Mouse (Mus musculus) neural tube, embryonic 13.5 days (tissue): ENCODE results near the gene Man2b1. TPM values are rescaled to one million over a fixed set of nuclear protein-coding genes. Genes with fewer than 3 reads are reported as not detected.
"Not testable (repeated sequence)": the region's sequence is repeated elsewhere in the genome, so short reads cannot be mapped to it uniquely, and the experiment has no call there.

Source experiments
- ATAC-seq: fragments of 200-750 bp; cut with Nextera tagmentation; 2 replicates; pipeline ENCODE4 v1.8.0; 2017; ENCODE audit warnings: low read depth, mild to moderate bottlenecking, moderate TSS enrichment, moderate library complexity
- H3K27ac ChIP-seq: fragments of 300-500 bp; sonication (generic); replicated peaks from 2 replicates; pipeline ENCODE4 v1.5.1; 2015; ENCODE audit warnings: moderate library complexity, mild to moderate bottlenecking, inconsistent platforms
- H3K27me3 ChIP-seq: fragments of 300-500 bp; sonication (generic); 2 replicates; pipeline ENCODE4 v1.6.1; 2015; ENCODE audit warnings: mild to moderate bottlenecking, inconsistent platforms
- H3K36me3 ChIP-seq: fragments of 300-500 bp; sonication (generic); 2 replicates; pipeline ENCODE4 v1.6.1; 2015; ENCODE audit warnings: mild to moderate bottlenecking, inconsistent platforms
- H3K4me1 ChIP-seq: fragments of 300-500 bp; sonication (generic); replicated peaks from 2 replicates; pipeline ENCODE4 v1.6.1; 2015; ENCODE audit warnings: inconsistent platforms
- H3K4me2 ChIP-seq: fragments of 300-500 bp; sonication (generic); 2 replicates; pipeline ENCODE4 v1.6.1; 2015; ENCODE audit warnings: inconsistent platforms, mild to moderate bottlenecking, moderate library complexity
- H3K4me3 ChIP-seq: fragments of 300-500 bp; sonication (generic); 2 replicates; pipeline ENCODE4 v1.5.1; 2015; ENCODE audit warnings: mild to moderate bottlenecking, inconsistent platforms
- H3K9ac ChIP-seq: fragments of 300-500 bp; sonication (generic); 2 replicates; pipeline ENCODE4 v1.6.1; 2015; ENCODE audit warnings: moderate library complexity, mild to moderate bottlenecking, inconsistent platforms
- H3K9me3 ChIP-seq: fragments of 300-500 bp; sonication (generic); 2 replicates; pipeline ENCODE4 v1.6.1; 2016; ENCODE audit warnings: inconsistent platforms
- WGBS: fragments of 180-500 bp; shearing (Covaris S2); methylation state at CpG from one replicate; pipeline ENCODE4 v1.1.7; 2015; 5-methylcytosine and 5-hydroxymethylcytosine counted together
- polyA plus RNA-seq: library from polyadenylated mRNA; unstranded; fragments of >200 nt; fragmentation: Nextera tagmentation; extraction: Ambion mirVana; gene quantifications from 2 replicates; pipeline ENCODE4 v1.2.1, GENCODE M21; 2015

Gene Man2b1
- polyA plus RNA-seq, 1 experiment from 2014 or later = 18.7 TPM

GRCm38 (mm10) chr8:85076001-85076400 lies 7.1 kb upstream of the Man2b1 start:
- Histone ChIP-seq H3K36me3 (peaks cover 51% of the 10 kb centered on the region), H3K9ac (no peak overlapping the region), H3K9me3 (no peaks in the 10 kb centered on the region), H3K4me2 (no peak overlapping the region), H3K4me3 (no peak overlapping the region), H3K27me3 (no peaks in the 10 kb centered on the region), H3K4me1 (peaks cover 35% of the 10 kb centered on the region), H3K27ac (no peak overlapping the region)
- 81% methylated on average over 9 of the region's 9 CpGs for WGBS
- ATAC-seq = no peak

GRCm38 (mm10) chr8:85076993-85077392 lies 6.1 kb upstream of the Man2b1 start:
- Histone ChIP-seq H3K27ac (no peak overlapping the region), H3K4me3 (no peak overlapping the region), H3K4me2 (no peak overlapping the region), H3K27me3 (no peaks in the 10 kb centered on the region), H3K9ac (peak overlapping the region; percentile 17; the same call in 1 of the 2 replicates), H3K4me1 (peaks cover 41% of the 10 kb centered on the region), H3K36me3 (peaks cover 51% of the 10 kb centered on the region), H3K9me3 (no peaks in the 10 kb centered on the region)
- WGBS = 0% methylated on average over 2 of the region's 2 CpGs
- ATAC-seq = no peak

DNA sequence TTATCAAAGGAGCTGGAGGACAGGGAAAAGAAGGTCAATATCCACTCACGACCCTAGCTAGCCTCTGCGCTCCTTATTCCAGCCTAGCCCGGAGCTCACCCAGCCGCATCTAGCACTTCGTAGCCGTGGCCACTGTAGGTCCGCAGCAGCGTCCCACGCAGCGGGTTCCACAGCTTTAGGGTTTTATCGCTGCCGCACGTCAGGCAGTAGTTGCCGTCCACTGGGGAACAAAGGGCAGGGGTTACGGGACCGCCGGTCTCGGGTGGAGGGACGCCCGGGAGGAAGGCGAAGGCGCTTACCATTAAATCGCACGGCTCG lies 2.9 kb upstream of the Man2b1 start:
- H3K27ac ChIP-seq = peak overlapping the region; percentile 54
- peaks cover 35% of the 10 kb centered on the region for H3K36me3 ChIP-seq
- H3K9ac ChIP-seq = peak overlapping the region; percentile 93
- peaks cover 47% of the 10 kb centered on the region for H3K4me1 ChIP-seq
- H3K4me3 ChIP-seq = peak overlapping the region; percentile 92
- H3K27me3 ChIP-seq = no peaks in the 10 kb centered on the region
- peak overlapping the region; percentile 94 for H3K4me2 ChIP-seq
- no peak for ATAC-seq
- 1% methylated on average over 25 of the region's 25 CpGs for WGBS
- no peaks in the 10 kb centered on the region for H3K9me3 ChIP-seq

DNA sequence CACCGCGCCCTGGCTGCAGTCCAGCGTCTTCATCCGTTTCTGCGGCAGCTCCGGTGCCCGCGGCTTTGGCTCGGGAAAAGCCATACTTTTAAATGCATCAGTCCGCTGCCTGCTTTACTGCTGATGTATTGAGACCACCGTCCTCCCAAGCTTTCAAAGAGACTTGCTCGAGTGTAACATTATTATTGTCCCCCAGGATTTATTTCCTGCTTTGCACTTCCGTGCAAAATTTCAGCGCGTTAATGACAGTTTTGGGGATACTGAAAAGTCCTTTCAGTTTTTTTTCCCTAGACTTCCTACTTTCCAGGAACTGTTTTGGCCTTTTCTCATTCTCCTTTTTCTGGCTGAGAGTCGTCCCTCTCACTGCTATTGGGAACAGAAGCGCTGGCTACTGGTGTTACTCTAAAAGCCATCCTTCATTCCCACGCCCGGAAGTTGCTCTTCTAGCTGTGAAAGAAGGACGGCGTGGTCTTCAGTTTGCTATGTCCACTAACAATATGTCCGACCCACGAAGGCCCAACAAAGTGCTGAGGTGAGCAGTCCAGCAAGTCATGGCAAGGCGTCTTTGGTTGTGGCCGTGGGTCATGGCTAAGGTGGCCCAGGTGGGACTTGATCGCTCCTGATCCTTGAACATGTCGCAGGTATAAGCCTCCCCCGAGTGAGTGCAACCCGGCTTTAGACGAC lies 2.4 kb upstream of the Man2b1 start, which contains the start of gene Wdr83os:
TSS of gene Wdr83os (plus strand) at position 209 of the 684 bp plus-strand sequence.
- no peaks in the 10 kb centered on the region for H3K27me3 ChIP-seq
- H3K9me3 ChIP-seq = no peaks in the 10 kb centered on the region
- H3K27ac ChIP-seq = peak within 1 kb of the TSS; percentile 54
- H3K4me2 ChIP-seq = peak within 1 kb of the TSS; percentile 94
- H3K36me3 ChIP-seq = peaks cover 35% of the 10 kb centered on the region
- H3K4me1 ChIP-seq = peaks cover 47% of the 10 kb centered on the region
- under 1% methylated on average over 30 of the region's 30 CpGs for WGBS
- H3K4me3 ChIP-seq = peak within 1 kb of the TSS; percentile 92
- H3K9ac ChIP-seq = peak within 1 kb of the TSS; percentile 93
- peak; percentile 25; the same call in 1 of the 2 replicates for ATAC-seq

DNA sequence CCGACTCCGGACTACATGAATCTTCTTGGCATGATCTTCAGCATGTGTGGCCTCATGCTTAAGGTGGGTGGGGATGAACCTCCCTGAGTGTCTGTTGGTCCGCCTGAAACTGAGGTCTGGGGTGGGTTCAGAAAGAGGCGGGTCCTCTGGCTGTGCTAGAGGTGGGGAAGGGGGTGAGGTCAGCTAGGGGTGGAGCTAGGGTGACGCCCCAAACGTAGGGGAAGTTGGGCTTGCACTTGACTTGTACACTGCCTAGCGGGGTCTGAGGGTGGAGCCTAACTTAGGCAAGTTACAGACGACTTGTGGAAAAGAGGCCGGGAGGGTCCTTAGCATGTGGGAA lies 1.9 kb upstream of the Man2b1 start, which contains the start of gene Wdr83:
TSS of gene Wdr83 (minus strand) at position 91 of the 340 bp plus-strand sequence.
- peaks cover 47% of the 10 kb centered on the region for H3K4me1 ChIP-seq
- H3K9ac ChIP-seq = peak within 1 kb of the TSS; percentile 93
- peak within 1 kb of the TSS; percentile 54 for H3K27ac ChIP-seq
- ATAC-seq = peak; percentile 24
- no peaks in the 10 kb centered on the region for H3K9me3 ChIP-seq
- H3K4me3 ChIP-seq = peak within 1 kb of the TSS; percentile 92
- 2% methylated on average over 9 of the region's 9 CpGs for WGBS
- H3K36me3 ChIP-seq = peaks cover 30% of the 10 kb centered on the region
- H3K27me3 ChIP-seq = no peaks in the 10 kb centered on the region
- peak within 1 kb of the TSS; percentile 94 for H3K4me2 ChIP-seq

DNA sequence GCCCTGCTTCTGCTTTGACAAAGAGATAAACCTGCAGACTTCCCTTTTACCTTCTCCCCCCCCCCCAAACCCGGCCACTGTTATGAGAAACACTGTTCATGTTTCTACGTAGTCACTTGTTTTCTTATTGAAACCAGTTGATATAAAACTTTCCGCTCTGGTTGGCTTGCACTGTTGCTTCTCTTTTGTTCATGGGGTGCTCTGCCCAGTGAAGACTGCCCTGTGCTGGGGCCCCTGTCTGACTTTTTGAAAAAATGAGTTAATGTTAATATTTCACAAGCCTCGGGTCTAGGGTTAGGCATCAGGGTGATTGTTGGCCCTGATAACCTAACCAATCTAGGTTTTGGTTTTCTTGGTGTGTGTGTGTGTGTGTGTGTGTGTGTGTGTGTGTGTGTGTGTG lies 901 bp upstream of the Man2b1 start:
- 92% methylated on average over 4 of the region's 4 CpGs for WGBS
- H3K4me2 ChIP-seq, H3K27me3 ChIP-seq, H3K9me3 ChIP-seq, ATAC-seq, H3K27ac ChIP-seq, H3K4me3 ChIP-seq, H3K9ac ChIP-seq: not testable (repeated sequence)
- peaks cover 47% of the 10 kb centered on the region for H3K4me1 ChIP-seq
- peaks cover 30% of the 10 kb centered on the region for H3K36me3 ChIP-seq

GRCm38 (mm10) chr8:85084633-85085032 lies 1.6 kb downstream of the Man2b1 start:
- H3K4me2 ChIP-seq = 0 out of 2 replicates have a peak overlapping the region, but pooled peaks have one; percentile 5
- WGBS = 90% methylated on average over 8 of the region's 8 CpGs

GRCm38 (mm10) chr8:85086238-85086637 lies 3.2 kb downstream of the Man2b1 start:
- Histone ChIP-seq H3K9me3 (no peaks in the 10 kb centered on the region), H3K4me3 (no peak overlapping the region), H3K27ac (no peak overlapping the region), H3K4me1 (peaks cover 30% of the 10 kb centered on the region), H3K4me2 (no peak overlapping the region), H3K9ac (no peak overlapping the region), H3K36me3 (peaks cover 36% of the 10 kb centered on the region), H3K27me3 (no peaks in the 10 kb centered on the region)
- no peak for ATAC-seq
- 81% methylated on average over 3 of the region's 3 CpGs for WGBS

More at GRCm38 (mm10) chr8:85084633-85085032, 1.6 kb downstream of the Man2b1 start:
- Histone ChIP-seq H3K4me1 (peaks cover 38% of the 10 kb centered on the region), H3K27me3 (no peaks in the 10 kb centered on the region), H3K9me3 (no peaks in the 10 kb centered on the region), H3K27ac (no peak overlapping the region), H3K36me3 (peaks cover 36% of the 10 kb centered on the region), H3K4me3 (no peak overlapping the region), H3K9ac (no peak overlapping the region; the same call in 1 of the 2 replicates)
- no peak for ATAC-seq

GRCm38 (mm10) chr8:85088771-85089170 lies 5.7 kb downstream of the Man2b1 start:
- Histone ChIP-seq H3K36me3 (peaks cover 42% of the 10 kb centered on the region), H3K27ac (no peak overlapping the region), H3K9ac (no peak overlapping the region), H3K9me3 (no peaks in the 10 kb centered on the region), H3K4me3 (no peak overlapping the region), H3K27me3 (no peaks in the 10 kb centered on the region), H3K4me2 (no peak overlapping the region), H3K4me1 (peaks cover 6% of the 10 kb centered on the region)
- ATAC-seq = no peak
- 83% methylated on average over 2 of the region's 2 CpGs for WGBS

DNA sequence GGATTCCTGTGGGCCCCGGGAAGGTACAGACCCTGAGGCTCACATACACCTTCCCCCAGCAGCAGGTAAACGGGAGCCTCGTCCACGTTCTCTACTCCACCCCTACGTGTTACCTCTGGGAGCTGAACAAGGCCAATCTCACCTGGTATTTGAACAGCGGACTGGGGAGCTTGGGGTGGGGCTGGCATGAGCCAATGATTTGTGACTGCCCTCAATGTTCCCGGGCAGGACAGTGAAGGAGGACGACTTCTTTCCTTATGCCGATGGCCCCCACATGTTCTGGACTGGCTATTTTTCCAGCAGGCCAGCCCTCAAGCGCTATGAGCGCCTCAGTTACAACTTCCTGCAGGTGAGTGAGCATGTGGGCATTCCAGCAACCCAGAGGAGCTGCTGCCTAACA lies 7.8 kb downstream of the Man2b1 start:
- Histone ChIP-seq H3K27ac (no peak overlapping the region), H3K27me3 (no peaks in the 10 kb centered on the region), H3K9me3 (no peaks in the 10 kb centered on the region), H3K4me1 (no peaks in the 10 kb centered on the region), H3K9ac (no peak overlapping the region), H3K4me2 (no peak overlapping the region), H3K4me3 (no peak overlapping the region), H3K36me3 (peaks cover 53% of the 10 kb centered on the region)
- ATAC-seq = no peak
- WGBS = 91% methylated on average over 11 of the region's 11 CpGs

- WGBS = 32% methylated on average over 21 of the region's 21 CpGs
- Histone ChIP-seq H3K36me3 (peaks cover 59% of the 10 kb centered on the region), H3K27me3 (no peaks in the 10 kb centered on the region), H3K9ac (no peak overlapping the region), H3K4me1 (no peaks in the 10 kb centered on the region), H3K27ac (no peak overlapping the region), H3K4me2 (no peak overlapping the region), H3K4me3 (no peak overlapping the region), H3K9me3 (no peaks in the 10 kb centered on the region)
- no peak for ATAC-seq
Observed at GRCm38 (mm10) chr8:85091526-85092090, 8.5 kb downstream of the Man2b1 start.

DNA sequence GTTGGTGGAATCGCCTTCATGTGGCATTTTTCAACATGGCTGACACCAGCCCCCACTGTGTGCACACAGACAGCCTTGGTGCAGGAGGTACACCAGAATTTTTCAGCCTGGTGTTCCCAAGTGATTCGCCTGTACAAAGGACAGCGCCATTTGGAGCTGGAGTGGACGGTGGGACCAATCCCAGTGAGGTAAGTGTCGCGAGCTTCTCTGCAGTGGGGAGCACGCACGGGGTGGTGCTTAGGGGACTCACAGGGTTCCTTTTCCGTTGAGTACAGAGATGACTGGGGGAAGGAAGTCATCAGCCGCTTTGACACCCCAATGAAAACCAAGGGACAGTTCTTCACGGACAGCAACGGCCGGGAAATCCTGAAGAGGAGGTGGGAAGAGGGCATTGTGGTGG lies 12.0 kb downstream of the Man2b1 start:
- Histone ChIP-seq H3K4me2 (no peak overlapping the region), H3K27ac (no peak overlapping the region), H3K36me3 (peaks cover 58% of the 10 kb centered on the region), H3K4me3 (no peak overlapping the region), H3K9ac (no peak overlapping the region), H3K4me1 (no peaks in the 10 kb centered on the region), H3K27me3 (no peaks in the 10 kb centered on the region), H3K9me3 (no peaks in the 10 kb centered on the region)
- ATAC-seq = no peak
- WGBS = 91% methylated on average over 13 of the region's 13 CpGs
